ENCODE assay signal across 7 mouse cellular contexts in the genomic region with DNA sequence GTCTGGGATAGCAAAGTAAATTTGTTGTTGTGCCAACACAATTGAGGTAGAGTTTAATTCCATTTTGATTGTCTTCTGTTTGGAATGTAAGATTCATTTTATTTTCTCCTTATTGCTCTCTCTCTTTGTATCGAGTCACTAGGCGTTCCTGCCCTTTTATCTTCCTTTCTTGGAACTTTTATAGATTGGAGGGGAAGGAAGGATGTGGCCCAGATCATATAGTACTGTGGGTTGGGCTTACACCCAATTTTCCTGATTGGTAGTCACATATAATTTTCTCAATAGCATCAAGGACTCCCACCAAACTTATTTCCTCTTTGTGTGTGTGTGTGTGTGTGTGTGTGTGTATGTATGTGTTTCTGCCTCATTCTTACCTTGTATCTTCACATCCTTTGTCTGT. TPM values are rescaled to one million over a fixed set of nuclear protein-coding genes. Genes with fewer than 3 reads are reported as not detected.
A peak's percentile ranks its signal among the peaks of the same experiment; 100 is the strongest.
DNase-seq lines count a peak whose midpoint lies in the region; ATAC-seq and TF ChIP-seq lines count a peak whose summit lies in the region.

No protein-coding gene starts in this region.

- peak overlapping the region; percentile 39; the same call in 1 of the 2 replicates for H3K9ac ChIP-seq in limb, embryonic 15.5 days

- TF ChIP-seq CTCF in thymus, adult 2 months (IDR thresholded peaks at IDR 0.05; ENCODE audit: borderline replicate concordance, control insufficient read depth, extremely low read depth, insufficient read depth, low read length, poor library complexity) = no peak

- H3K4me1 ChIP-seq in thymus, adult 2 months (replicated peaks; ENCODE audit: control insufficient read depth, insufficient read depth, low read length) = peaks cover 2% of the 10 kb centered on the region
- H3K4me1 ChIP-seq in forebrain, embryonic 10.5 days = peaks cover 25% of the 10 kb centered on the region
- peaks cover 19% of the 10 kb centered on the region for H3K4me1 ChIP-seq in limb, embryonic 15.5 days

- H3K27me3 ChIP-seq in thymus, adult 2 months (ENCODE audit: control insufficient read depth, insufficient read depth, low read length) = no peaks in the 10 kb centered on the region
- H3K27me3 ChIP-seq in forebrain, embryonic 10.5 days (ENCODE audit: poor library complexity, severe bottlenecking) = no peaks in the 10 kb centered on the region
- no peaks in the 10 kb centered on the region for H3K27me3 ChIP-seq in limb, embryonic 15.5 days

- H3K4me3 ChIP-seq in thymus, adult 2 months (ENCODE audit: control insufficient read depth, insufficient read depth, low read length) = peak overlapping the region; percentile 63; the same call in 1 of the 2 replicates
- peak overlapping the region; percentile 93 for H3K4me3 ChIP-seq in forebrain, embryonic 10.5 days
- peak overlapping the region; percentile 73 for H3K4me3 ChIP-seq in limb, embryonic 15.5 days

- TF ChIP-seq POLR2A in thymus, adult 2 months (IDR thresholded peaks at IDR 0.05; ENCODE audit: control insufficient read depth, extremely low read depth, insufficient read depth, low read length, poor library complexity) = no peak

- ATAC-seq in limb, embryonic 15.5 days (ENCODE audit: insufficient number of reproducible peaks, low FRiP score, low TSS enrichment, low read depth) = no peak

- no peak for DNase-seq in thymus, adult 2 months
- DNase-seq in thymus, adult 18-20 months = no peak
- DNase-seq in forebrain, embryonic 10.5 days (ENCODE audit: extremely low spot score, low spot score) = no peak
- DNase-seq in cerebellum, postnatal 14 days = no peak
- no peak for DNase-seq in cerebellum, adult 9-11 months
- DNase-seq in adrenal gland, postnatal 36 days = no peak

- WGBS in thymus, adult 2 months = 4% methylated on average over 2 of the region's 2 CpGs
- 6% methylated on average over 2 of the region's 2 CpGs for WGBS in forebrain, embryonic 10.5 days
- 0% methylated on average over 2 of the region's 2 CpGs for WGBS in limb, embryonic 15.5 days

- H3K36me3 ChIP-seq in thymus, adult 2 months (ENCODE audit: control insufficient read depth, insufficient read depth, low read length) = peaks cover 10% of the 10 kb centered on the region; the same call in 1 of the 2 replicates
- H3K36me3 ChIP-seq in forebrain, embryonic 10.5 days (replicated peaks) = peaks cover 43% of the 10 kb centered on the region
- H3K36me3 ChIP-seq in limb, embryonic 15.5 days = 0 out of 2 replicates have a peak, but pooled peaks cover 13% of the 10 kb centered on the region

- H3K9me3 ChIP-seq in forebrain, embryonic 10.5 days = no peaks in the 10 kb centered on the region
- H3K9me3 ChIP-seq in limb, embryonic 15.5 days = no peaks in the 10 kb centered on the region

- H3K4me2 ChIP-seq in limb, embryonic 15.5 days = peak overlapping the region; percentile 74

- H3K27ac ChIP-seq in thymus, adult 2 months (ENCODE audit: control insufficient read depth, insufficient read depth, low read length) = no peak overlapping the region
- peak overlapping the region; percentile 95 for H3K27ac ChIP-seq in forebrain, embryonic 10.5 days
- H3K27ac ChIP-seq in limb, embryonic 15.5 days = no peak overlapping the region

RNA-seq across cellular contexts. Expression of a gene that starts 0.7 kb away (rescaled TPM):
- 16.1 and 19.1 TPM in 2 replicates for polyA plus RNA-seq in thymus, adult 2 months (2012; rRNA removed)
- polyA plus RNA-seq in forebrain, embryonic 10.5 days (2016; fragmentation: Nextera tagmentation; extraction: Ambion mirVana) = 162 and 163 TPM in 2 replicates
- 66.2 and 69.1 TPM in 2 replicates for polyA plus RNA-seq in limb, embryonic 15.5 days (2015; fragmentation: Nextera tagmentation; extraction: Ambion mirVana)
- 1 to 10 TPM; 5.1 to 6.2 TPM for total RNA-seq in adrenal gland, postnatal 36 days (2021)

RNA-seq across cellular contexts. Expression of a gene that starts 16.9 kb away (rescaled TPM):
- polyA plus RNA-seq in thymus, adult 2 months (2012; rRNA removed) = 205 and 207 TPM in 2 replicates
- 98.5 and 104 TPM in 2 replicates for polyA plus RNA-seq in forebrain, embryonic 10.5 days (2016; fragmentation: Nextera tagmentation; extraction: Ambion mirVana)
- 96.2 and 96.7 TPM in 2 replicates for polyA plus RNA-seq in limb, embryonic 15.5 days (2015; fragmentation: Nextera tagmentation; extraction: Ambion mirVana)
- total RNA-seq in adrenal gland, postnatal 36 days (2021) = 10 to 100 TPM; 58.2 to 93.9 TPM
